Mouse (Mus musculus) thymus, postnatal 10 days (tissue): ENCODE results near the gene Eno1.
A peak's percentile ranks its signal among the peaks of the same experiment; 100 is the strongest.

Experiments used
- DNase-seq, 2 experiments: peaks; one replicate each; pipeline ENCODE4 v3.0.0; 2021; ENCODE audit warnings: low spot score in 2 of 2

Gene Eno1

DNA sequence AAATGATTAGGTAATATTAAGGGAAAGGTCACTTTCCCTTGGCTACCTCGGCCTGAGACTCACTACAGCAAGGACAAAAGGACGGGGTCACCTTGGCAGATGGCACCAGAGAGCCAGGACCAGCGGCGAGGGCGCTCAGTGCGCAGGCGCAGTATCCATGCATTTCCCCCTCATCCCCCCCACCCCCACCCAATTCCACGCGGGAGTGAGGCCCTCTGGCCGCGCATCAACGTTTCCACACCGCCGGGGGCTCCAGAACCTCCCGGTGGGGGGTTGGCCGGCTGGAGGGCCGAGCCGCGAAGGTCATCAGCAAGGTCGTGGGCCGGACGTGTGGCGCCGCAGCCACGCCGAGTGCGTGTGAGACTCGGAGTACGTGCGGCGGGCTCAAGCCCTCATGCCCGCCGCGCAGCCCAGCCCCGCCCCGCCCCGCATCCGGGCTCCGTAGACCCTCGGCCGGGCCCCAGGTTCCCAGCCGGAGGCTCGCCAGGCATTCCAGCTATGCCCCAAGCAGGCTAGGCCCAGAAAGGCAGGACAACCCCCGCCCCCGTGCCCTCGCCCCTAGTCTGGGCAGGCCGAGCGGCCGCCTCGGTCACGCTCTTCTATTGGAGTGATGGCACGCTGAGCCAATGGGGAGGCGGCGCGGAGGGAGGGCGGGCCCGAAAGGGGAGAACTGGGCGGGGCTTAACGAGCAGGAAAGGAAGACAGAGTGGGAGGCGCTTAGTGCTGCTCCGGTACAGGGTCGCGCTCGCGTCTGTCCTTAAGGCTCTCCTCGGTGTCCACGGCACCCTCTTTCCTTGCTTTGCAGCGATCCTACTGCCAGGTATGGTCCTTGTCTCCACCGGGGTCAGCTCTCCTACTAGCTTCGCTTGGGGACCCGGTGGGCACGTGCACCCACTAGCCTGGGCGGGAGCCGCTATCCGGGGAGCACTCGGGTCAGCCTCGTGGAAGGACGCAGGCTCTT is at the start of gene Eno1:
Gene Eno1 (plus strand): TSS at position 201 of the 961 bp plus-strand sequence.
- peak; percentile 93 to 97 for DNase-seq

DNA sequence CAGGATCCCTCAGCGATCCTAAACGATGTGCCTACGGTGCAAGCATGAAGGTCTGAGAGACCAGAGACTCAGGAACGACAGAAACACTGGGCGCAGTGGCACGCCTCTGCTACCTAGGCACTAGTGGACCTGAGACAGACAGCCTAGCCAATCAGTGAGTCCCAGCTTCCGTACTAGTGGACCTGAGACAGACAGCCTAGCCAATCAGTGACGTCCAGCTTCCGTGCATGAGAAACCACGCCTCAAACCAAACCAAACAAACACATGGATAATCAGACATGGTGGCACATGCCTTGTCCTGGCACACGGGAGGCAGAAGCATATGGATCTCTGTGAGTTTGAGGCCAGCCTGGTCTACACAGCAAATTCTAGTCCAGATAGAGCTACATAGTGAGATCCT is 48.3 kb upstream of the Eno1 start:
- DNase-seq = no peak

DNA sequence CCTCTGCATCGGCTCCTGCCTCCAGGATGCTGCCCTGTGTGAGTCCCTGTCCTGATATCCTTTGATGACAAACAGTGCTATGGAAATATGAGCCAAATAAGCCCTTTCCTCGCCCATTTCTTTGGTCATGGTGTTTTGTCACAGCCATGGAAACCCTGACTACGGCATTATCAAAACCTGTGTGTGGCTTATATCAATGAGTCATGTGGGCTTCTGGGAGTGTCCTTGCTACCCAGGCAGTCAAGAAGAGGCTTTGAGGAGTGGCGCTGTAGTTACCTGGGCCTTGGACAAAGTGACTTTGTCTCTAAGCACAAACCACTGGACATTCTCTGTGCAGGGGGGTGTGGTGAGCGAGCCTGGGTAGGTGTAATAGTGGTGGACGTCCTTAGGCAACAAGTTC is 44.3 kb upstream of the Eno1 start:
- no peak for DNase-seq

DNA sequence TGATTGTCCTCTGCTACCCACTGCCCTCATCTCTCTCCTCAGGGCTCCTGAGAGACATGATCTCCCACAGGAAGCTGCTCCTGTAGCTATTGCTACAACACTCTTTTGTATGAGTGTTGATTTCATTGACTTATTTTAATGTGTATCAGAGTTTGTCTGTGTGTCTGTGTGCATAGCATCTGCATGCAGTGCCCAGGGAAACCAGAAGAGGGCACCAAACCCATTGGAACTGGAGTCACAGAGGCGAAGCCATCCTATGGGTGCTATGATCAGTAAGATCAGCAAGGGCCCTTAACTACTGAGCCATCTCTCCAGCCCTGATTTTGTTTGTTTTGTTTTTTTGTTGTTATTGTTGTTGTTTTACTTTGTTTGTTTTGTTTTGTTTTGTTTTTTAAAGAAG is 42.6 kb upstream of the Eno1 start:
- peak; percentile 23 to 69 for DNase-seq

DNA sequence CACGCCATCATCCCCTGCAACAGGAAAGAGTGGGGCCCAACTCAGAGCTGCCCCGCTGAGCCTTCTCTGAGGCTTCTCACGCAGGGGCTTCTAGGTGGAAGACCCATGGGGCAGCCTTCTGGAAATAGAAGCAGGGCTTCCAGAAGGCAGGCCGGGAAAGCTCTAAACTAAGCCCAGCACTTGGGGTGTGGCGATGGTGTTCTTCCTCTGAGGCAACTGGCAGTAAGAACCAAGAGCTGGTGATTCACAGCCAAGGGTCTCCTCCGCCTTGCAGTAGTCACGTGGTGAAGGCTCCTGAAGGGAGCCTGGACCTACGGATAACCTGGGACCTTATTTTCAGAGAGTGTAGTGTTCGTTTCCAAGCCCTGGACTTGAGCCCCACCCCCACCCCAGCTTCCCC is 38.3 kb upstream of the Eno1 start:
- DNase-seq = no peak

DNA sequence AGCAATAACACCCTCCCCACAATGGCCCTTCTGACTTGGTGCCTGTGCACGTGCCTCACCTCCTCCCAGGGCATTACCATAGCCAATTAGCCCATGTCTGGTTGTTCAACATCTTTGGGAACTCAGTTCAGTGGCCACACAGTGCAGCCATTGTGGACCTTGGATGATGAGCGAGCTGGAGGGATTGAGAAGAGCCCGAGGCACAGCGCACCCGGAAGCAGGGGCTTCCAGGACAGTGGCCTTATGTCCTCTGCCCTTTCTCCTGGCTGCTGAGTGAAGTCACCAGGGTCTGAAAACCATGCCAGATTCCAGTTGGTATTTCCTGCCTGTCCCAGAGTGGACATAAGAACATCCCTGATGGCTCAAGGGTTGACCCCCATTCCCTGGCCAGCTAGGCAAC is 35.3 kb upstream of the Eno1 start, which contains the start of gene Car6:
Gene Car6 (minus strand): TSS at position 101 of the 400 bp plus-strand sequence.
- no peak for DNase-seq

DNA sequence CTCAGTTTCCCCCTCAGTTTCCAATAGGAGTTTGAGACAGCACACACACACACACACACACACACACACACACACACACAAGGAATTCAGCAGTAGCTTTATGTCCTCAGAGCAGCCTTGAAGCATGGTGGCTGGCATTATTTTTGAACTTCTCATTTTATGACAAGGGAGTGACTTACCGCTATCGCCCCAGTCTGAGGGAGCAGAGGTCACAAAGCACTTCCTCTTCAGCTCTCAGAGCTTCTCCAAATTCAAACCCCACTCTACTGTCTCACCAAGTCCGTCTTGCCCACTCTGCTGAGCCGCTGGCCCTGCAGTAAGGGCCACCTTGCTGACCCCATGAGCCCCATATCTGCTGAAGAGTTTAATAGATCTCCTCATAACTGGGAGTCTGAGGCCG is 33.8 kb upstream of the Eno1 start:
- DNase-seq = no peak

DNA sequence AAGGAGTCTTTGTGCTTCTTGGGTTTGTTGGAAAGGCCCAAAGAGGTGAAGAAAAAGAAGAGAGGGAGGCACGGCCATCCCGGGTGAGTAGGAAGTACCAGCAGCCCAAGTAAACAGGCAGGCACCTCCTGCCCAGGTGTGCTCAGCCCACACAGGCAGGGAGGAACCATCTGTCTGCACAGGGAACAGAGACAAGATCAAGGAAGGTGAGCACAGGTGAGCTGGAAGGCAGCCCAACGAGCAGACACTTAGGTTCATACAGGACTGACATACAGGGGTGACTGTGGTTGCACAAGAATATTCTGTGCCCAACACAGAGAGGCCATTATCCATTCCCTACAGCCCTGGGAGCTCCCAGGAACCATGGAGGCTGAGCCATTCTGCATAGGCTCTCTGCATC is 31.6 kb upstream of the Eno1 start:
- DNase-seq = no peak

DNA sequence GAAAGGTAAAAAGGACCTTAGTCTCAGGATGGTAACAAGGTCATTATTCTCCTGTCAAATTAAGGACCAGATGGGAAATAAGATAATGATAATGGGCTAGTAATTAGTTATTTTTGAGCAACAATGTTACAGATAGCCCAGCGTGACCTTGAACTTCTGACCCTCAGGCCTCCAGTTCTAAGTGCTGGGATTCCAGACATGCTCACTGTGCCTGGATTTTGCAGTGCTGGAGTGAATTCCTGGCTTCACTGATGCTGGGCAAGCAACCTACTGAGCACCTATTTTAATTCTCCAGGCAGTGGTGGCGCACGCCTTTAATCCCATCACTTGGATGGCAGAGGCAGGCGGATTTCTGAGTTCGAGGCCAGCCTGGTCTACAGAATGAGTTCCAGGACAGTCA is 26.8 kb upstream of the Eno1 start:
- no peak for DNase-seq

DNA sequence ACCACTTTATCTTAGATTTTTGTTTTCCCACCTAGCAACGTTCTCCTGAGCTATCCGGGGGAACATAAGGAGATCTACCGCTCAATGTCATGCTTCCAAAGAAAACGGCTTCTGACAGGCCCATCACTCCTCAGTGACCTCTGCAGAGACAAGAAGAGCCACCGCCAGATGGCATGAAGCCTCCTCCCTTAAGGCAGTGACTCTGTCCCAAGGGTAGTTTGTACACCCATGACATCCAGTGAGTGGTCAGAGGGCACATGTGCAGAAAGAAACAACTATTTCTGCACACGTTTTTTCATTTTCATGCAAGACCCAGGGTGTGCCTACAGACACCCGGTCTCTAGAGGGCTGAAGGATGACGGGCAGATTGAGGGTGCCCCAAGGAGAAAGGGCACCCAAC is 26.2 kb upstream of the Eno1 start:
- no peak for DNase-seq

DNA sequence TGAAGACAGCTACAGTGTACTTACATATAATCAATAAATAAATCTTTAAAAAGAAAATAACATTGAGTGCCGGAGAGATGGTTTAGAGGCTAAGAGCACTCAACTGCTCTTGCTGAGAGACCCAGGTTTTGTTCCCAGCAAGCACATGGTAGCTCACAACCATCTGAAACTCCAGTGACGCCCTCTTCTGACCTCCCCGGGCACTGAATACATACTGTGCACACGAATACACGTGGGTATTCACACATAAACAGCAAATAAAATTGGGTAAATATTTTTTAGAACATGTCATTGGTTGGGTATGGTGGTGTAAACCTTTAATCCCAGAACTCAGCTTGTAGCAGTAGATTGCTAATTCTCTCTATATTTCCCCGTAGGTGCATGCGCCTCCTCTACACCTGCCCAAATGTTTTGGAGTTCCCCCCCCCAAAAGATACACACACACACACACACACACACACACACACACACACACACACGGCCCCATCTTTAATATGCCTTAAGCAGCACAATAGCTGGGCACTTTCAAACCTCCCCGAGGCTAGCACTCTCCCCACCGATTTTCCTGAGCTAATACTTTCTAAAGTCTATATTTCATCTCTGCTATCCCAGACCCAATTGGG is 24.5 kb upstream of the Eno1 start:
- no peak for DNase-seq

DNA sequence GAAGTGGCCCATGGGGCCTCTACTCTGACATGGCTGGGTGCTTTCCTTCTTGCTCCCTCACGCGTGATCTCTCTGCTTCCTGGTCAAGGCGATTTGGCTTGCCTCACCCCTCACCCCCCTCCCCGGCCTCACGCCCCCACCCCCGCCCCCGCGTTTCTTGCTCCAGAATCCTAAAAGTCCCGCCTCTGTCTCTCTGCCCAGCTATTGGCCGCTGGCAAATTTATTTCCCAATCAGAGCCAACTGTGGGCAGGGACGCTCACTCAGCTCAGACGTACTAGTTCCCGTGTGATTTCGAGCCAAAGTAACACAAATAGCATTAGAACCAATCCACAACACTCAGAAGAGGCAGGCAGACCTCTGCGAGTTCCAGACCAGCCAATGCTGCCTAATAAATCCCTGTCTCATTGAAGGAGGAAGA is 24.0 kb upstream of the Eno1 start:
- no peak for DNase-seq

DNA sequence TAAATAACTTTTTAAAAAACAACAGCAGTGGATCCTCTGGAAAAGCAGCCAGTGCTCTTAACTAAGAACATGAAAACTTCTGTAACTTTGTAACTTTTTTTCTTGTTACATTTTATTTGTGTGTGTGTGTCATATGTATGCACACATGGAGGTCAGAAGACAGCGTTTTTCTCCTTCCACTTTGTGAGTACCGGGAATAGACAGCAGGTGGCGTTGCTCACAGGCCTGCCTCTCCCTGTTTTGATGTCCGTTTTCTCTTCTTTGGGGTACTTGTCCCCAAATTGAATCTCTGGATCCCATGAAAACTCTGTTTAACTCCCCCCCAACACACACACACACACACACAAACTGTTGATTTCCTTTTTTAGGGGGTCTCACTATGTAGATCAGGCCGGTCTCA is 22.6 kb upstream of the Eno1 start:
- DNase-seq = no peak

DNA sequence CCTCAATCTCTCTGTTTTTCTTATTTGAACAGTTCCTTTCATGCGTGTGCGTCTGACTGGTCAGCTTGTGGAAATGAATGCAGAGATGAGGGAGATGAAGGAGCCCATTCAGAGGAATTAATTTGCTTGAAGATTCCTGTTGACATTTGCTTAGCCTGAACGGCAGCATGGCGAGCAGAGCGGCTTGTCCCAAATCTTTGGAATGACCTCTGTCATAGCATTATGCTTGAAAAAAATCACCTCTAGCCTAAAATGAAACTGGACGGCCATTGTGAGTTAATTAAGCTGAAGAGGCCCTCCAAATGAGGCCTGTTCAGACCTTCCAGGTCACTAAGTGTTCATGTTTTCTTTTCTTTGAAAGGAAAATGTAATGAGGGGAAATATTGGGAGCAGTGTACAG is 20.1 kb upstream of the Eno1 start:
- no peak for DNase-seq

DNA sequence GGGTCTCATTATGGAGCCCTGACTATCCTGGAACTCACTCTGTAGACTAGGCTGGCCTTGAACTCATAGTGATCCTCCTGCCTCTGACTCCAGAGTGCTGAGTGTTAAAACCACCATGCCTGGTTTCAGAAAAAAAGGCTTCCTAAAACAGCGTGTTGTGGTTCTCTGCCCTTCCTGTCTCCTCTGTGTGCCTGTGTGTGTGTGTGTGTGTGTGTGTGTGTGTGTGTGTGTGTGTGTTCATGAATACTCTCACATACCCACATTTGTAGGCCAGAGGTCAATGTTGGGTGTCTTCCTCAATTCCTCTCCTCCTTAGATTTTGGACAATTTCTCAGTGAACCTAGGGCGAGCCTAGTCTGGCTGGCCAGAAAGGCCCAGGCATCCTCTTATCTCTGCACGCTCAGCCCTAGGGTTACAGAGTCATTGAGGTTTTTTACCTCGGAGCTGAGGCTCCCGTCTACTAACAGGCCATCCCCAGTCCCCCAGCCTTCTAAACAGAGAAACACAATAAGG is 19.4 kb upstream of the Eno1 start:
- no peak for DNase-seq

DNA sequence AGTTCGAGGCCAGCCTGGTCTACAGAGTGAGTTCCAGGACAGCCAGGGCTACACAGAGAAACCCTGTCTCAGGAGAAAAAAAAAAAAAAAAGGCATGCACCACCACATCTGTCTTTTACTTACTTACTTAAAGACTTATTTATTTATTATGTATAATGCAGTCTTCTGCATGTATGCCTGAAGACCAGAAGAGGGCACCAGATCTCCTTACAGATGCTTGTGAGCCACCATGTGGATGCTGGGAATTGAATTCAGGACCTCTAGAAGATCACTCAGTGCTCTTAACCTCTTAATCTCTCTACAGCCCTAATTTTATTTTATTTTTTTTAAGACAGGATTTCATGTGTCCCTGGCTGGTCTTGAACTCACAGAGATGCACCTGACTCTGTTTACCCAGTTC is 18.6 kb upstream of the Eno1 start:
- no peak for DNase-seq

DNA sequence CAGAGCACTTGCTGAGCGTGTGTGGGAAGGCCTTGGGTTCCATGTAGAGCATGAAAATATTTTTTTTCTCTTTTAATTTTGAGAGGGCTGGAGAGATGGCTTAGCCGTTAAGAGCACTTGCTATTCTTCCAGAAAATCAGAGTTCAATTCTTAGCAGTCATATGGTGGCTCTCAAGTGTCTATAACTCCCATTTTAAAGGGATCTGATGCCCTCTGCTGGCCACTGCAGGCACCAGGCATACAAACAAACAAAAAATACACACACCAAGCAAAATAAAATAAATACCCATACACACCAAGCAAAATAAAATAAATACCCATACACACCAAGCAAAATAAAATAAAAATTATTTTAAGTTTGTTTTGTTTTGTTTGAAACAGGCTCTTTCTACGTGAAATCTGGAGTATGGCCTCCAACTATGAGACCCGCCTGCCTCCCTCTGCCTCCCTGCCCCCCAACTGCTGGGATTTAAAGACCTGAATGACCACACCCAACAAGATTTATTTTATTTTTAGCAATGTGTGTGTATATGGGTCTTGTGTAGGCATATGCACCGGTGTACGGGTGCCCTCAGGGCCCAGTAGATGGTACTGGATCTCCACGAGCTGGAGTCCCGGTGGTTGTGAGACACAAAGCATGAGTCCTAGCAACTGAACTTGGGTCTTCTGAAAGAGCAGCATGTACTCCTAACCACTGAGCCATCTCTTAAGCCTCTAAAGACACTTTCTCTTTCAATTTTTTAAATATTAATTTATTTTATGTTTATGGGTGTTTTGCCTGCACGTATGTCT is 16.8 kb upstream of the Eno1 start:
- DNase-seq = peak in 1 of 2 experiments; percentile 48

DNA sequence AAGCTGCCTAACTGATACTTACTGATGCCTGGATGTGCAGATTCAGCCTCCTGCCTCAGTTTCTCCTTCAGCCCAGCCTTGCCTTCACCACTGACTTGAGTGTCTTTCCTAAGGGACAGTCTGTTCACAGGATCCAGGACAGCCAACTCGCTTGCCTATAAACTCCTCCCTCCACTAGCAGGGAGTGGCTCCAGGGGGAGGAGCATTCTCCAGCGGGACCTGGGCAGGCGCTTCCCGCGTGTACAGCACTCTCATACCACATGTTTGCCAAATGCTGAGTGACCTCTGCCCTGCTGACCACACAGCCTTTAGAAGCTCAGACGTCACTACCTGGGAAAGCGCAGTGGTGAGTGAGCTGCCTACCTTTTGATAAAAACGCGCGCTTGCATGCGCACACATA is 15.9 kb upstream of the Eno1 start:
- DNase-seq = no peak

DNA sequence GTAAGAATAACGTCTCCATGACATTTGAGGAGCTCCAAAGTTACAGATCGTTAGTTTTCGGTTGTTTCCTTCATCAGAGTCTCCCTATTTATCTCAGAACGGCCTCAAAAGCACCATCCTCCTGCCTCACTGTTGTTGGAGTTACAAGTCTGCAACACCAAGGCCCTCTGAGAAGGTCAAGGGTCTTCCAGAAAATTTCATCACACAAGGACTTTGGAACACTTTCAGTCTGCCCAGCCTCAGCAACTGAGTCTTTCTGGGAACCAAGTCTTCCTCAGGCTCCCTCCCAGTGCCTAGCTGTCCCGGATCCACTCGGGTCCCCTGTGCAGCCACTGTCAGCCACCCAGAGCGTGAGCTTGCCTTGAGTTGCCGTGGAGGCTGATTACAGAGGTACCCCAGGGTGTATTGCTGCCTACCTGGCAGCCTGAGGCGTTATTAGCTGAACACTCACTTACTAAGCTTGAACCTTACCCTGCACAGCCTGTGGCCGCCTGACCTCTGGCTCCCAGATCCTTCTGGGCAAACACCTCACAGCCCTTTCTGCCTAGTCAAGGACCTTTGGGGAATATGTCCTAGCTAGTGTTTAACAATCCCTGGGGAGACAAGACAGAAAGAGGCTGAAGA is 15.4 kb upstream of the Eno1 start:
- DNase-seq = no peak

DNA sequence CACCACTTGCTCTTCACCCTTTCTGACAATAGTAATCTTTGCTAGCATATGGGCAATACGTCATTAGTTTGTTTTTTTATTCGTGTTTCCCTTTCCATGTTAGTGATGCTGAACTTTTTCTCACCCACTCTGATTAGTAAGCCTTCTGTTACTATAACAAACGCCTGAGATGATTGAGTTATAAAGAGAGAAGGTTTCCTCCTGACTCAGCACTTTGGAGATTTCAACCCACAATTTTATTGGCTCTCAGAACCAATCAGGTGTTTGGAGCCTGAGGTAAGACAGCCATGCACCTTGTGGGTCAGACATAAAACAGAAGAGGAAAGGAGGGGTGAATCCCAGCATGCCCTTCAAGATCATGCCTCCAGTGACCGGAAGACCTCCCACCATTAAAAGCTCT is 12.7 kb upstream of the Eno1 start:
- no peak for DNase-seq

DNA sequence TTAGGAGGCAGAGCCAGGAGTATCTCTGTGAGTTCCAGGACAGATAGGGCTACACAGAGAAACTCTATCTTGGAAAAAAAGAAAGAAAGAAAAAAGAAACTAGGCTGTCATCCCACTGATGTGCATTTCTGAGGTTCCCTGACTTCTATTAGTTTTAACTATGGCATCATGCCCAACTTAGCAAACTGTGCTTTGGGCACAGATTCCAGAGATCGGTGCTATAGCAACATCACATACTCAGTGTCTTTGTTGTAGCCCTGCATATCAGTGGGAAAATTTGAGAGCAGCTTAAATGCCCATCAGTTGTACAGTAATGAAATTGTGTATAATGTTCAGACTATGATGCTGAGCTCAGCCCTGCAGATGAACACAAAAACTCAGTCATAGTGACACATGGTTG is 10.8 kb upstream of the Eno1 start:
- no peak for DNase-seq
